In the genomic region with DNA sequence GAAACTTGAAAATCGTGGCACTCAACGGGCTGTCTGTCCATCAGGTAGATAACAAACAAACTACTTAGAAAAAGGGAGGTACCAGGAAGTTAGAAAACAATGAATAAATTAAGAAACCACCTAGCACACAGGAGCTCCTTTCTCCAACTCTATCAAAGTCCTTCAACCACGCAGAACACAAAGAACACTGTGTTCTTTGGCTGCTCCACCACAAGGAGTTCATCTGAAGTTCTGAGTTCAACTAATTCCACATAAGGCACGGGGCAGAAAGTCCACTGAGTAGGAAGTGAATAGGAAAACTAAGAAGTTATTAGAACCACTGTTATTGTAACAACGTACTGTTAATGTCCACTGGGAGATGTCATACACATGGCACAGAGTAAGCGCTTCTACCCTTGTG, we compare ENCODE assay signal across 20 mouse cellular contexts.
"Had no signal": no experiment of that assay in that cellular context is flagged by ENCODE, and none has a peak within 500 bp of the region (broad histone marks: within the 10 kb centered on the region; RNA-seq: fewer than 3 reads in every experiment).

No protein-coding gene starts in this region.

- H3K4me2 ChIP-seq: limb, embryonic 12.5 days; limb, embryonic 15.5 days; liver, embryonic 11.5 days; lung, embryonic 14.5 days; midbrain, embryonic 12.5 days; midbrain, embryonic 15.5 days; neural tube, embryonic 12.5 days; neural tube, embryonic 15.5 days; stomach, embryonic 15.5 days had no signal

- H3K27ac ChIP-seq: limb, embryonic 12.5 days; limb, embryonic 15.5 days; liver, embryonic 14.5 days; midbrain, embryonic 12.5 days; midbrain, embryonic 15.5 days; neural tube, embryonic 12.5 days; neural tube, embryonic 15.5 days; stomach, embryonic 15.5 days had no signal

- ATAC-seq: liver, postnatal 0 days; midbrain, embryonic 15.5 days had no signal

- H3K27me3 ChIP-seq: limb, embryonic 12.5 days; limb, embryonic 15.5 days; midbrain, embryonic 12.5 days; midbrain, embryonic 15.5 days; neural tube, embryonic 12.5 days; neural tube, embryonic 15.5 days; stomach, embryonic 15.5 days had no signal

- DNase-seq: kidney, adult 18-20 months; kidney, postnatal 4 days; left cerebral cortex, postnatal 4 days; liver, postnatal 0 days; lung, embryonic 14.5 days; lung, postnatal 10 days; lung, postnatal 4 days; right cerebral cortex, adult 18-20 months; right cerebral cortex, postnatal 14 days; right cerebral cortex, postnatal 4 days; thymus, postnatal 25 days had no signal

- H3K4me3 ChIP-seq: limb, embryonic 12.5 days; limb, embryonic 15.5 days; midbrain, embryonic 12.5 days; midbrain, embryonic 15.5 days; neural tube, embryonic 12.5 days; neural tube, embryonic 15.5 days; stomach, embryonic 15.5 days had no signal

- H3K36me3 ChIP-seq: midbrain, embryonic 15.5 days had no signal

- H3K9me3 ChIP-seq: limb, embryonic 12.5 days; limb, embryonic 15.5 days; midbrain, embryonic 12.5 days; midbrain, embryonic 15.5 days; neural tube, embryonic 12.5 days; neural tube, embryonic 15.5 days; stomach, embryonic 15.5 days had no signal

- H3K9ac ChIP-seq: limb, embryonic 12.5 days; limb, embryonic 15.5 days; liver, embryonic 14.5 days; liver, postnatal 0 days; lung, embryonic 14.5 days; midbrain, embryonic 12.5 days; midbrain, embryonic 15.5 days; neural tube, embryonic 12.5 days; neural tube, embryonic 15.5 days; stomach, embryonic 15.5 days had no signal

- H3K4me1 ChIP-seq: limb, embryonic 12.5 days; limb, embryonic 15.5 days; neural tube, embryonic 12.5 days; neural tube, embryonic 15.5 days had no signal
